Mouse (Mus musculus) v-Abl transformed pro-B cells (cell line): ENCODE measurements around the gene Gm20388.

Experiments used
- in situ Hi-C, 2 experiments: fragments of 400-800 bp; cut with MboI; formaldehyde crosslinking; loops; one replicate each; pipeline ENCODE4 v1.15.1; 2025; ENCODE audit not compliant: unreplicated experiment in 2 of 2

Gene Gm20388

GRCm38 (mm10) chr8:123766516-123766915, 3855.9 kb downstream of the Gm20388 start:
- in situ Hi-C loops, result no loop called here

GRCm38 (mm10) chr8:123767874-123768273, 3857.2 kb downstream of the Gm20388 start:
- in situ Hi-C loops, result no loop called here

- in situ Hi-C loops, result no loop called here
Observed at GRCm38 (mm10) chr8:123768492-123769356, 3858.1 kb downstream of the Gm20388 start.

- in situ Hi-C loops, result loop anchor here in 1 of 2 experiments (5.0 to 10.0 kb wide), 3 partner anchors 61 to 289 kb away; no protein-coding TSS in a partner anchor
Observed at GRCm38 (mm10) chr8:123773468-123773867, 3862.8 kb downstream of the Gm20388 start.

GRCm38 (mm10) chr8:123774491-123774890, 3863.8 kb downstream of the Gm20388 start:
- in situ Hi-C loops, result loop anchor here in 1 of 2 experiments (5.0 to 10.0 kb wide), 3 partner anchors 60 to 290 kb away; no protein-coding TSS in a partner anchor

- in situ Hi-C loops, result loop anchor here (10.0 to 25.0 kb wide), 3 partner anchors 57 to 785 kb away; partner anchors contain the start of gene Agt (in 1 of the 2)
Observed at GRCm38 (mm10) chr8:123777319-123777718, 3866.7 kb downstream of the Gm20388 start.

GRCm38 (mm10) chr8:123780471-123780870, 3869.8 kb downstream of the Gm20388 start:
- in situ Hi-C loops, result loop anchor here in 1 of 2 experiments (25.0 kb wide), 1 partner anchor 782 kb away; the partner anchor contains the start of gene Agt

- in situ Hi-C loops, result loop anchor here in 1 of 2 experiments (25.0 kb wide), 1 partner anchor 781 kb away; the partner anchor contains the start of gene Agt
Observed at GRCm38 (mm10) chr8:123781256-123781655, 3870.6 kb downstream of the Gm20388 start.

GRCm38 (mm10) chr8:123783525-123784249, 3873.0 kb downstream of the Gm20388 start:
- in situ Hi-C loops, result loop anchor here in 1 of 2 experiments (25.0 kb wide), 1 partner anchor 779 kb away; the partner anchor contains the start of gene Agt

- in situ Hi-C loops, result loop anchor here in 1 of 2 experiments (25.0 kb wide), 1 partner anchor 776 kb away; the partner anchor contains the start of gene Agt
Observed at GRCm38 (mm10) chr8:123786166-123786565, 3875.5 kb downstream of the Gm20388 start.

- in situ Hi-C loops, result loop anchor here in 1 of 2 experiments (25.0 kb wide), 1 partner anchor 776 kb away; the partner anchor contains the start of gene Agt
Observed at GRCm38 (mm10) chr8:123786644-123787043, 3876.0 kb downstream of the Gm20388 start.

- in situ Hi-C loops, result loop anchor here in 1 of 2 experiments (25.0 kb wide), 1 partner anchor 775 kb away; the partner anchor contains the start of gene Agt
Observed at GRCm38 (mm10) chr8:123787254-123787897, 3876.7 kb downstream of the Gm20388 start.

GRCm38 (mm10) chr8:123788416-123789170, 3878.0 kb downstream of the Gm20388 start:
- in situ Hi-C loops, result loop anchor here in 1 of 2 experiments (25.0 kb wide), 1 partner anchor 774 kb away; the partner anchor contains the start of gene Agt

- in situ Hi-C loops, result loop anchor here in 1 of 2 experiments (25.0 kb wide), 1 partner anchor 773 kb away; the partner anchor contains the start of gene Agt
Observed at GRCm38 (mm10) chr8:123789461-123789860, 3878.8 kb downstream of the Gm20388 start.

GRCm38 (mm10) chr8:123789970-123790369, 3879.3 kb downstream of the Gm20388 start:
- in situ Hi-C loops, result loop anchor here (5.0 to 25.0 kb wide), 6 partner anchors 132 to 775 kb away; partner anchors contain the start of gene Agt (in 2 of the 2)

GRCm38 (mm10) chr8:123791101-123791844, 3880.6 kb downstream of the Gm20388 start:
- in situ Hi-C loops, result loop anchor here (5.0 to 25.0 kb wide), 6 partner anchors 131 to 774 kb away; partner anchors contain the start of gene Agt (in 2 of the 2)

GRCm38 (mm10) chr8:123791845-123792225, 3881.2 kb downstream of the Gm20388 start:
- in situ Hi-C loops, result loop anchor here (5.0 to 25.0 kb wide), 6 partner anchors 130 to 773 kb away; partner anchors contain the start of gene Agt (in 2 of the 2)

- in situ Hi-C loops, result loop anchor here (5.0 to 25.0 kb wide), 6 partner anchors 128 to 771 kb away; partner anchors contain the start of gene Agt (in 2 of the 2)
Observed at GRCm38 (mm10) chr8:123793900-123794299, 3883.3 kb downstream of the Gm20388 start.
